Mouse (Mus musculus) heart, embryonic 12.5 days (tissue): ENCODE measurements at regions not wholly inside any gene's neighbourhood (a gene's known extent, or its start where the extent isn't known, plus 50 kb on each side); places are given as distances from the start of the nearest gene placed in this dataset.

Source experiments
- ATAC-seq: fragments of 200-750 bp; cut with Nextera tagmentation; 2 replicates; pipeline ENCODE4 v1.8.0; 2017; ENCODE audit warnings: moderate TSS enrichment, moderate library complexity; ENCODE audit not compliant: insufficient number of reproducible peaks, low FRiP score
- H3K27ac ChIP-seq: fragments of 300-500 bp; sonication (generic); 2 replicates; pipeline ENCODE4 v1.5.1; 2016; ENCODE audit warnings: mild to moderate bottlenecking, moderate library complexity; ENCODE audit not compliant: poor library complexity, severe bottlenecking
- H3K27me3 ChIP-seq: fragments of 300-500 bp; sonication (generic); replicated peaks from 2 replicates; pipeline ENCODE4 v1.6.1; 2016; ENCODE audit warnings: mild to moderate bottlenecking, moderate library complexity
- H3K36me3 ChIP-seq: fragments of 300-500 bp; sonication (generic); 2 replicates; pipeline ENCODE4 v1.6.1; 2016; ENCODE audit warnings: mild to moderate bottlenecking, moderate library complexity
- H3K4me1 ChIP-seq: fragments of 300-500 bp; sonication (generic); replicated peaks from 2 replicates; pipeline ENCODE4 v1.6.1; 2016; ENCODE audit warnings: mild to moderate bottlenecking
- H3K4me2 ChIP-seq: fragments of 300-500 bp; sonication (generic); 2 replicates; pipeline ENCODE4 v1.6.1; 2016; ENCODE audit warnings: mild to moderate bottlenecking, moderate library complexity
- H3K4me3 ChIP-seq: fragments of 300-500 bp; sonication (generic); 2 replicates; pipeline ENCODE4 v1.5.1; 2016; ENCODE audit warnings: mild to moderate bottlenecking
- H3K9ac ChIP-seq: fragments of 300-500 bp; sonication (generic); 2 replicates; pipeline ENCODE4 v1.6.1; 2016; ENCODE audit warnings: mild to moderate bottlenecking, moderate library complexity
- H3K9me3 ChIP-seq: fragments of 300-500 bp; sonication (generic); replicated peaks from 2 replicates; pipeline ENCODE4 v1.6.1; 2016; ENCODE audit warnings: mild to moderate bottlenecking, moderate library complexity
- WGBS: fragments of 180-500 bp; shearing (Covaris S2); methylation state at CpG from one replicate; pipeline ENCODE4 v1.1.7; 2016; 5-methylcytosine and 5-hydroxymethylcytosine counted together

DNA sequence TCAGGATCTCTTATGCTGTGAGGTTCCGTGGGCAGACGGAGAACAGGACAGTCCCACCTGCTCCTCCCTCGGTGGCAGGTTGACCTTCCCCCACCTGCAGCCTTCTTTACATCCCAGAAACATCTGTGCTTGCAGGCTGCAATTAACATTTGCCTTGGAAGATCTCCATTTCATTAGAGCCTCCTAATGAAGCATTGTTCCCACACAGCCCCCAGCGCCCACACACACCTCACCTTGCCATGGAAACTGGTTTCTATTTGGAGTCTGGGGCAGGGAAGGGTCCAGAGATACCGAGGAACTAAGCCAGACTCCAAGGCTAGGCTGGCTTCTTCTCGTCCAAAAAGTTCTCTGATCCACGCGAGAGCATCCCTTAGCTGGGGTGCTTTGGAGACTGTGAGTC is 56.6 kb upstream of the Rpl38 start:
- Histone ChIP-seq H3K27me3 (0 out of 2 replicates have a peak, but pooled peaks cover 6% of the 10 kb centered on the region), H3K9ac (no peak overlapping the region), H3K36me3 (no peaks in the 10 kb centered on the region), H3K9me3 (peaks cover 8% of the 10 kb centered on the region; the same call in 1 of the 2 replicates), H3K4me3 (no peak overlapping the region), H3K4me1 (no peaks in the 10 kb centered on the region), H3K27ac (no peak overlapping the region), H3K4me2 (no peak overlapping the region)
- WGBS = 72% methylated on average over 8 of the region's 8 CpGs
- no peak for ATAC-seq

DNA sequence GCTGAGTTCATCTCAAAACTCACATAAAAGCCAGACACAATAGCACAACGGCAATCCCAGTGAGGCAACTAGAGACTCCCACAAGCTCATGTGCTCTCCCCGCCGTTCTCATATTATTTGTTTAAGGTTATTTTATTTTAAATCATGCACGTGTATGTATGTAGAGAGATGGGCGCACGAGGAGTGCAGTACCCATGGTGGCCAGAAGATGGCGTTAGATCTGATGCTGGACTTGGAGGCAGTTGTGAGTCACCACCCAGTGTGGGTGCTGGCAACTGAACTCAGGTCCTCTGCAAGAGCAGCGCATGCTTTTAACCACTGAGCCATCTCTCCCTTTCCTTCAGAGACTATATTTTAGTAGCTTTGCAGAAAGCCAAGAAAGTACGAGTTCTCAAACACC is 60.3 kb upstream of the Rpl38 start:
- H3K4me1 ChIP-seq = no peaks in the 10 kb centered on the region
- peaks cover 11% of the 10 kb centered on the region; the same call in 1 of the 2 replicates for H3K9me3 ChIP-seq
- H3K27me3 ChIP-seq = no peaks in the 10 kb centered on the region
- H3K9ac ChIP-seq = no peak overlapping the region
- no peak overlapping the region for H3K4me2 ChIP-seq
- H3K4me3 ChIP-seq = no peak overlapping the region
- no peaks in the 10 kb centered on the region for H3K36me3 ChIP-seq
- 87% methylated on average over 9 of the region's 9 CpGs for WGBS
- no peak for ATAC-seq
- no peak overlapping the region for H3K27ac ChIP-seq

DNA sequence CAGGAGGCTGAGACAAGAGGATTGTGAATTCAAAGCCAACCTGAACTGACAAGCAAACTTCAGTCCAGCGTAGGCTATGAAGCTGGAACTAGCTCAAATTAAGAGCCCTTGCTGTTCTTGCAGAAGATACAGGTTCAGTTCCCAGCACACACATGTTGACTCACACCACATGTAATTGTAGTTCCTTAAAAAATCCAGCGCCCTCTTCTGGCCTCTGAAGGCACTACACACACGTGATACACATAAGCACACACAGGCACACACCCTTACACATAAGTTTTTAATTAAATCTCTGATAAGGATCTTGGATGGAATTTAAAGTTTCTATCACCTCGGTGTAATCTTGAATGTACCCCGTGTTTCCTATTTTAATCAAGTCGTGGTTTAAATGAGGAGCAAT is 65.2 kb upstream of the Rpl38 start:
- Histone ChIP-seq H3K4me2 (no peak overlapping the region), H3K36me3 (no peaks in the 10 kb centered on the region), H3K4me3 (no peak overlapping the region), H3K9ac (no peak overlapping the region), H3K27me3 (no peaks in the 10 kb centered on the region), H3K4me1 (no peaks in the 10 kb centered on the region), H3K9me3 (peaks cover 9% of the 10 kb centered on the region; the same call in 1 of the 2 replicates), H3K27ac (no peak overlapping the region)
- no peak for ATAC-seq
- WGBS = 75% methylated on average over 6 of the region's 6 CpGs

DNA sequence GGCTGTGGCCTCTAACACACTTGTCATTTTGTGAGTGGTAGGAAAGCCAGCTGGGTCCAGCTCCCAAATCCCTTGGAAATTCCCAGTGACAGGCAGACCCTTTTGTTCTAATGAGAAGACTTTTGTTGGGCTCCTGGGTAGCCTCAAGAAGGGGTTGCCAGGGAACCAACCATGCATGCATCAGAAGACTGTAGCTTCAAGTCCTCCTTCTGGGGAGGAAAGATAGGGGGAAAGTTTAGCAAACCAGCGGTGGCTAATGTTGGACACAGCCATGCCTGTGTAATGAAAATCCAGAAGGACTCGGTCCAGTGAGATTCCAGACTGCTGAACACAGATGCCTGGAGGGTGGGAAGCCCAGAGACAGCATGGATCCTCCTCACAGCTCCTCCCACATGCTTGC is 71.1 kb upstream of the Rpl38 start:
- Histone ChIP-seq H3K9ac (no peak overlapping the region), H3K27ac (no peak overlapping the region), H3K4me1 (no peaks in the 10 kb centered on the region), H3K4me3 (no peak overlapping the region), H3K4me2 (no peak overlapping the region), H3K9me3 (no peaks in the 10 kb centered on the region), H3K27me3 (no peaks in the 10 kb centered on the region), H3K36me3 (no peaks in the 10 kb centered on the region)
- ATAC-seq = no peak
- WGBS = 48% methylated on average over 2 of the region's 2 CpGs

DNA sequence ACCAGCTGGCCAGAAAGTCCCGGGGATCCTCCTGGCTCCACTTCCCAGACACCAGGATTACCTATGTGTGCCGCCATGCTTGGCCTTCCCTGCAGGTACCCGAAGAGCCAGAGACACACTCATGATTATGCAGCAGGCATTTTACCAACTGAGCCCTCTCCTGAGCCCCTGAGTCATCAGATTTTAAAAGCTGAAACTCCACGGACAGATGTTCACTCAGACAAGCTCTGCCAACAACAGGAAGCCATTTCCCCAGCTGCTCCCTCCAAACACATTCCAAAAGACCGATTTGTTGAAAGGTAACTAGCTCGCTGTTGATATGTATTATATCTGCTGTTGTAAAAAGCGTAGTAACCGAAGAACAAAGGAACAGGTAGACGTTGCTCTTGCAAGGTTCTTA is 75.4 kb upstream of the Rpl38 start:
- Histone ChIP-seq H3K9ac (no peak overlapping the region), H3K27me3 (no peaks in the 10 kb centered on the region), H3K36me3 (no peaks in the 10 kb centered on the region), H3K4me3 (no peak overlapping the region), H3K27ac (no peak overlapping the region), H3K4me2 (no peak overlapping the region), H3K4me1 (no peaks in the 10 kb centered on the region), H3K9me3 (no peaks in the 10 kb centered on the region)
- no peak for ATAC-seq
- WGBS = 60% methylated on average over 9 of the region's 9 CpGs

DNA sequence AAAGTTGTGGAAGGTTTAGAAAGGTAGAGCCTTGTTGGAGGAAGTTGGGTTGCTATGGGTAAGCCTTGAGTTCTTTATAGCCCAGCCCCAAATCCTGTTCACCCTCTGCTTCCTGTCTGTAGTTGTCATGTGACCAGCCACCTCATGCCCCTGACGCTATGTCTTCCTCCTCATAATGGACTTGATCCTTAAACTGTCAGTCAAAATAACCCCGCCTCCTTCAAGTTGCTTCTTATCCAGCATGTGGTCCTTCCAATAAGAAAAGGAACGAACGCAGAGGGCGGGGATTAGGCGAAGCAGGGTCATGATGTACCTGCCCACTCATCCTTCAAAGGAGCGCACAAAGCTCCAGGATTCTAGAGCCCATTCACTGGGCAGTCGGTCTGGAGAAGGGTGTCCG is 79.8 kb upstream of the Rpl38 start:
- H3K4me3 ChIP-seq = no peak overlapping the region
- 67% methylated on average over 9 of the region's 9 CpGs for WGBS

DNA sequence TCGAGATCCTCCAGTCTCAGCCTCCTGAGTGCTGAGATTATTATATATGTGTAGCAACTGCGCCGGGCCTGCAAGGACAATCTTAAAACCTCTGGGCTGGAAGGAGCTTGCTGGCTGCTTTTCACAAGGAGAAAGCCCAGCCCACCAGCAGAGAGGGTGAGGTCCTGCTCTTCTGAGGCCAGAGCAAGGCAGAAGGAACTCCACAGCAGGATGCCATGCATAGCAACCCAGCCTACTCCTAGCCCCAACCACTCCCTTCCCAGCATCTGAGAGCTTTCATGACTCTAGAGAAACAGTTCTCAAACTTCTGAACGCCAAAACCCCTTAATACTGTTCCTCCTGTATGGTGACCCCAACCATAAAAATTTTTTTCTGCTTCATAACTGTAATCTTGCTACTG is 80.3 kb upstream of the Rpl38 start:
- no peaks in the 10 kb centered on the region for H3K4me1 ChIP-seq
- no peak overlapping the region for H3K27ac ChIP-seq
- no peak overlapping the region for H3K9ac ChIP-seq
- ATAC-seq = no peak
- no peaks in the 10 kb centered on the region for H3K36me3 ChIP-seq
- 79% methylated on average over 4 of the region's 4 CpGs for WGBS
- H3K9me3 ChIP-seq = peaks cover 6% of the 10 kb centered on the region
- H3K4me3 ChIP-seq = no peak overlapping the region
- no peak overlapping the region for H3K4me2 ChIP-seq
- no peaks in the 10 kb centered on the region for H3K27me3 ChIP-seq

More for the DNA sequence above, 79.8 kb upstream of the Rpl38 start:
- Histone ChIP-seq H3K9ac (no peak overlapping the region), H3K27me3 (no peaks in the 10 kb centered on the region), H3K9me3 (peaks cover 6% of the 10 kb centered on the region), H3K36me3 (no peaks in the 10 kb centered on the region), H3K27ac (no peak overlapping the region), H3K4me2 (no peak overlapping the region), H3K4me1 (no peaks in the 10 kb centered on the region)
- ATAC-seq = no peak

DNA sequence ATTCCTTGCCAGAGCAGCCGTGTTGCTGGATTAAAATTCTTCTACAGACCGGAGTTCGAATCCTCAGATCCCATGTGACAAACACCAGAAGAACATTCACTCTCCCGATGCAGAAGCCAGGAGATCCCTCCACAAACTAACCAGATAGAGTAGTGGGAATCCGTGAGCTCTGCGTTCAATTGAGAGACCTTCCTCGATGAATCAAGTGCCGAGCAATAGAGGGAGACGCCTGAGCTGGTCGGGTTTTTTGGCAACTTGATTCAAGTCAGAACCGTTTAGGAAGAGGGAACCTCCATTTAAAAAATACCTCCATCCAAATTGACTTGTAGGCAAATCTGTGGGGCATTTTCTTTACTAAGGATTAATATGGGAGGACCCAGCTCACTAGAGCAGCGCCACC is 81.9 kb upstream of the Rpl38 start:
- Histone ChIP-seq H3K27me3 (no peaks in the 10 kb centered on the region), H3K4me2 (no peak overlapping the region), H3K36me3 (no peaks in the 10 kb centered on the region), H3K4me1 (no peaks in the 10 kb centered on the region), H3K9ac (no peak overlapping the region), H3K4me3 (no peak overlapping the region), H3K27ac (no peak overlapping the region), H3K9me3 (peaks cover 10% of the 10 kb centered on the region)
- WGBS = 80% methylated on average over 12 of the region's 12 CpGs
- ATAC-seq = no peak

DNA sequence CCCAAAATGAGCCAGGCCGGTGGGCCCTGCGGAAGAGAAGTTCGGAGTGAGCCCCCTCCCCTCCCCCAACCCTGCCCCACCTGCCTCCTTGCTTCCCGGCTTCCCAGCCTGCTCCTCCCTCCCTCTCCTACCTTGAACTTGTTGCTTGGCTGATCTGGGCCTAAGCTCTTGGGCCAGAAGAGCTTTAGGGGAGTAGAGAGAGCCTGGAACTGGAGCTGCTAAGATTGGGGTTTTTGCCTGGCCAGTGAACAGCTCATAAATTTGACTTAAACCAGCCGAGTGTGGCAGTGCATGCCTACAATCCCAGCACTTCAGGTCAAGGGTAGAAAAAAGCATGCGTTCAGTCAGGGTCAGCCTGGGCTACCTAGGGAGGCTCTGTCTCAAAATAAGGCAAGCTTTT is 83.5 kb upstream of the Rpl38 start:
- Histone ChIP-seq H3K27me3 (no peaks in the 10 kb centered on the region), H3K27ac (no peak overlapping the region), H3K4me1 (no peaks in the 10 kb centered on the region), H3K9ac (no peak overlapping the region), H3K36me3 (no peaks in the 10 kb centered on the region), H3K4me2 (no peak overlapping the region), H3K9me3 (peaks cover 10% of the 10 kb centered on the region), H3K4me3 (no peak overlapping the region)
- 70% methylated on average over 6 of the region's 6 CpGs for WGBS
- no peak for ATAC-seq

DNA sequence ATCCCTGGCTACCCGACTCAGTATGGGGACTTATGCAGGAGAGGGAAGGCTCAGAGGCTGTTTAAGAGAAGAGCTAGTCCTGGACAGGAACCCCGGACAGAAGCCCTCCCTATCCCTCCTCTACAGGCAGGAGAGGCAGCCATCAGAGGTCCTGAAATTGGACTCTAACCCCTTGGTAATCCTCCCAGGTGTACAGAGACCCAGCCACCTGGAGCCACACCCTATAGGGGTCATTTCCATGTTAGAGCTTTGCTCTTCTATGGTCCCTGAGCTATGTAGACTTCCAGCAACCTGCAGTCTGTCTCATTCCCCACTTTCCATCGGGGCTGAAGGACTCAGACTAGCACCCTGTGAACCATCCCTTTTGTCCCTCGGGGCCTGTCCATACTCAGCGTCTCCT is 84.2 kb upstream of the Rpl38 start:
- WGBS = 73% methylated on average over 5 of the region's 5 CpGs
- Histone ChIP-seq H3K4me2 (no peak overlapping the region), H3K9me3 (peaks cover 10% of the 10 kb centered on the region), H3K9ac (no peak overlapping the region), H3K4me3 (no peak overlapping the region), H3K27me3 (no peaks in the 10 kb centered on the region), H3K4me1 (no peaks in the 10 kb centered on the region), H3K36me3 (no peaks in the 10 kb centered on the region), H3K27ac (no peak overlapping the region)
- ATAC-seq = no peak

DNA sequence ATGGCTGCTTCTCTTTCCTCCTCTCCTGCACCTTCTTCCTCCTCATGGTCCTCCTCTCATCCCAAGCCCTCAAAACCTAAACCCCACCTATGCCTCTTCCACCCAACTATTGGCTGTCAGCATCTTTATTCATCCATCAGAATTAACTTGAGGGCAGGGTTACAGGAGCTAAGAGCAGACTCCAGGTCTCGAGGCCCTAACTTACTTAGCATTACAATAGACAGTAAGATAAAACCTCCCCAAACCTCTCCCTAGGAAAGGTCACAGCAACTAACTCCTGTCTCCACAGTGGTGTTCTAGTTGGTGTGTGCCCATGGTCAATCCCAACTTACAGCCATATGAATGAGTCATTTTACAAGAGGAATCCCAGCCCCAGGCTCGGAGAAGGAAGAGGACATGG is 88.3 kb upstream of the Rpl38 start:
- Histone ChIP-seq H3K4me2 (no peak overlapping the region), H3K9ac (no peak overlapping the region), H3K9me3 (peaks cover 10% of the 10 kb centered on the region; the same call in 1 of the 2 replicates), H3K4me3 (no peak overlapping the region), H3K4me1 (no peaks in the 10 kb centered on the region), H3K27me3 (no peaks in the 10 kb centered on the region), H3K27ac (no peak overlapping the region), H3K36me3 (no peaks in the 10 kb centered on the region)
- WGBS = 59% methylated on average over 2 of the region's 2 CpGs
- no peak for ATAC-seq

DNA sequence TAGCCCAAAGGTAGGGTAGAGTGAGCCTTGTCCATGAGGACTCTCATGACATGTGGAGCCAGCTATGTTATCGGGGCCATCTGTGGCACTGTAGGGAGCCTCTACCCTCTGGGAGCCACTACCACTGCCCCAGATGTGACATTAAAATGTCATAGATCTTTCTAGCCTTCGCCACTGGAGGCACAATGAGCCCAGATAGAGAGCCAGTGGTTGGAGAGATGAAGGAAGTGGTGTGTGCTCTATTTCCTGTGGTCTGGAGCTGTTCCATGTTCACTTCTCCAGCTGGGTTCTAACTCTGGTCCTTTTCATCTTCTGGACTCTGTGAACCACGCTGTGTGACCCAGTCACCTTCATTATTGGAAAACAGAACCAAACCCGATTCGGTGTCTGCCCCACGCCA is 89.8 kb upstream of the Rpl38 start:
- Histone ChIP-seq H3K4me3 (no peak overlapping the region), H3K9me3 (peaks cover 10% of the 10 kb centered on the region; the same call in 1 of the 2 replicates), H3K9ac (no peak overlapping the region), H3K27me3 (no peaks in the 10 kb centered on the region), H3K4me1 (no peaks in the 10 kb centered on the region), H3K27ac (no peak overlapping the region), H3K36me3 (no peaks in the 10 kb centered on the region), H3K4me2 (no peak overlapping the region)
- 83% methylated on average over 6 of the region's 6 CpGs for WGBS
- no peak for ATAC-seq
